Mouse (Mus musculus) lung, embryonic 15.5 days (tissue): ENCODE measurements around the gene Fam25c. TPM values are rescaled to one million over a fixed set of nuclear protein-coding genes. Genes with fewer than 3 reads are reported as not detected.
"Not testable (repeated sequence)": the region's sequence is repeated elsewhere in the genome, so short reads cannot be mapped to it uniquely, and the experiment has no call there.

Experiments
- ATAC-seq: fragments of 200-750 bp; cut with Nextera tagmentation; 2 replicates; pipeline ENCODE4 v1.8.0; 2017; ENCODE audit warnings: moderate number of reproducible peaks, borderline replicate concordance; ENCODE audit not compliant: low FRiP score, low TSS enrichment; ENCODE audit errors: extremely low read depth
- H3K27ac ChIP-seq: fragments of 300-500 bp; sonication (generic); 2 replicates; pipeline ENCODE4 v1.5.1; 2015; ENCODE audit warnings: moderate library complexity, mild to moderate bottlenecking, inconsistent platforms
- H3K27me3 ChIP-seq: fragments of 300-500 bp; sonication (generic); 2 replicates; pipeline ENCODE4 v1.6.1; 2015; ENCODE audit warnings: inconsistent platforms
- H3K36me3 ChIP-seq: fragments of 300-500 bp; sonication (generic); 2 replicates; pipeline ENCODE4 v1.6.1; 2015; ENCODE audit warnings: inconsistent platforms
- H3K4me1 ChIP-seq: fragments of 300-500 bp; sonication (generic); 2 replicates; pipeline ENCODE4 v1.6.1; 2015; ENCODE audit warnings: inconsistent platforms
- H3K4me2 ChIP-seq: fragments of 300-500 bp; sonication (generic); 2 replicates; pipeline ENCODE4 v1.6.1; 2015; ENCODE audit warnings: inconsistent platforms, mild to moderate bottlenecking, moderate library complexity
- H3K4me3 ChIP-seq: fragments of 300-500 bp; sonication (generic); 2 replicates; pipeline ENCODE4 v1.5.1; 2015; ENCODE audit warnings: mild to moderate bottlenecking, inconsistent platforms
- H3K9ac ChIP-seq: fragments of 300-500 bp; sonication (generic); 2 replicates; pipeline ENCODE4 v1.6.1; 2015; ENCODE audit warnings: inconsistent platforms
- H3K9me3 ChIP-seq: fragments of 300-500 bp; sonication (generic); 2 replicates; pipeline ENCODE4 v1.6.1; 2016; ENCODE audit warnings: inconsistent platforms
- WGBS: fragments of 180-500 bp; shearing (Covaris S2); methylation state at CpG from one replicate; pipeline ENCODE4 v1.1.7; 2015; 5-methylcytosine and 5-hydroxymethylcytosine counted together
- polyA plus RNA-seq: library from polyadenylated mRNA; unstranded; fragments of >200 nt; fragmentation: Nextera tagmentation; extraction: Ambion mirVana; gene quantifications from 2 replicates; pipeline ENCODE4 v1.2.1, GENCODE M21; 2015

Fam25c gene
- polyA plus RNA-seq, 1 experiment from 2014 or later: not detected

DNA sequence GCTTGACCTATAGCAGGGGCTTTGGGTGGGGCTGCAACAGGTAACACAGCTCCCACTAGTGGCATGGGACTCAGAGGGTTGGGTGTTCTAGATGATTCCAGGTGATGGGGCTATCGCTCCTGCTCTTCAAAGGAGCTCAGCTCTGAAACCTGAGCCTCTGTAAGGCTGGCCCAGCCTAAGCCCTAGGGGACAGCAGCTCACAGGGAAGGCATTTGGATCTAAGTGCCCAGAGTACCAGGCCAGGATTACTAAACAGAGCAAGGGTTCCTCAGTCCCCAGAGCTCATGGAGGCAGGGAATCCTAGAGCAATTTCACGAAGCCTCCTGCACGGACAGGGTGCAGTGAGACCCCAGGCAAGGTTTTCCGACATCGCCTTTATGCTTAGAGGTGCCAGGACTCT is 20.7 kb upstream of the Fam25c start:
- H3K36me3 ChIP-seq: no peaks in the 10 kb centered on the region
- peaks cover 23% of the 10 kb centered on the region for H3K4me1 ChIP-seq
- no peaks in the 10 kb centered on the region for H3K27me3 ChIP-seq
- no peak for ATAC-seq
- peak overlapping the region; percentile 33 for H3K4me3 ChIP-seq
- WGBS: 90% methylated on average over 5 of the region's 5 CpGs
- peak overlapping the region; percentile 45 for H3K4me2 ChIP-seq
- no peak overlapping the region for H3K27ac ChIP-seq
- H3K9ac ChIP-seq: no peak overlapping the region
- H3K9me3 ChIP-seq: no peaks in the 10 kb centered on the region

DNA sequence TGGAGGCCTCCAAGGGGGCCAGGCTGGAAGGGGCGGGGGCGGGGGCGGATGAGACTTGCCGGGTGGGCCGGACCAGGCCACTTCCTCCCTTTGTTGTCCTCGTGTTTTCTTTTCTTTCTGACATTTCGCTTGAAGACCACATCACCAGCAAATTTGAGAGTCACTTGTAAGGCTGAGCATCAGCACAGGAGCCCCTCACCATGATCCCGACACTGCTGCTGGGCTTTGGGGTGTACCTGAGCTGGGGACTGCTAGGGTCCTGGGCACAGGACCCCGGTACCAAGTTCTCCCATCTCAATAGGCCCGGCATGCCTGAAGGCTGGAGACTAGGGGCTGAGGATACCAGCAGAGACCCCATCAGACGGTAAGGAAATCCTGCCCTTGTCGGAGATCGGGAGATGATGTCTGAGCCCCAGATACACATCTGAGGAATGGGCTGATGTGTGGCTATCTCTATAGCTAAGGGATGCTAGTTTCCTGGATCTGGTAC is 20.2 kb upstream of the Fam25c start, which contains the start of gene Mmrn2:
Gene Mmrn2 (plus strand): TSS at position 51 of the 490 bp plus-strand sequence.
- peak within 1 kb of the TSS; percentile 45 for H3K4me2 ChIP-seq
- no peaks in the 10 kb centered on the region for H3K27me3 ChIP-seq
- no peak for ATAC-seq
- no peak within 1 kb of the TSS for H3K9ac ChIP-seq
- H3K4me1 ChIP-seq: peaks cover 23% of the 10 kb centered on the region
- peak within 1 kb of the TSS; percentile 10; the same call in 1 of the 2 replicates for H3K27ac ChIP-seq
- peak within 1 kb of the TSS; percentile 33 for H3K4me3 ChIP-seq
- 73% methylated on average over 13 of the region's 13 CpGs for WGBS
- no peaks in the 10 kb centered on the region for H3K36me3 ChIP-seq
- no peaks in the 10 kb centered on the region for H3K9me3 ChIP-seq

DNA sequence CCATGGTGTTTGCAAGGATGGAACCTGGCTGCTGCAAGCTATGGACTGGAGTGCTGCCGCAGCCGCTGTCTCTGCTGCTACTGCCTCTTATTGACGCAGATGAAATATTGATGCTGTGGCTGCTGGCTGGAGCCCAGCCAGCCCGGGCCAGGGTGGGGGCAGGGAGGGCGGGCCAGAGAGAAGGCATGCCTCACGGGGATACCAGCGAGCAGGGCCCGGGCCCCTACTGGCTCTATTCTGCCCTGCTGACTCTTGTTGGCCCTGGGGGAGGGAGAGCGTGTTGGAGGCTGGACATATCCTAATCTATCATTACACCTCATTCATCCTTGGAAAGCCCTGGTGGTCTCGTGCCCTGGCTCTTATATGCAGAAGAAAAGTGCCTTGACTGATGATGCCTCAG is 19.3 kb upstream of the Fam25c start, which contains the start of gene Sncg:
Gene Sncg (minus strand): TSS at position 213 of the 400 bp plus-strand sequence.
- peak; percentile 20; the same call in 1 of the 2 replicates for ATAC-seq
- Histone ChIP-seq H3K27ac (peak within 1 kb of the TSS; percentile 10; the same call in 1 of the 2 replicates), H3K4me1 (peaks cover 23% of the 10 kb centered on the region), H3K9ac (no peak within 1 kb of the TSS), H3K27me3 (no peaks in the 10 kb centered on the region), H3K4me2 (peak within 1 kb of the TSS; percentile 45), H3K9me3 (no peaks in the 10 kb centered on the region), H3K4me3 (peak within 1 kb of the TSS; percentile 33), H3K36me3 (no peaks in the 10 kb centered on the region)
- 22% methylated on average over 10 of the region's 10 CpGs for WGBS

DNA sequence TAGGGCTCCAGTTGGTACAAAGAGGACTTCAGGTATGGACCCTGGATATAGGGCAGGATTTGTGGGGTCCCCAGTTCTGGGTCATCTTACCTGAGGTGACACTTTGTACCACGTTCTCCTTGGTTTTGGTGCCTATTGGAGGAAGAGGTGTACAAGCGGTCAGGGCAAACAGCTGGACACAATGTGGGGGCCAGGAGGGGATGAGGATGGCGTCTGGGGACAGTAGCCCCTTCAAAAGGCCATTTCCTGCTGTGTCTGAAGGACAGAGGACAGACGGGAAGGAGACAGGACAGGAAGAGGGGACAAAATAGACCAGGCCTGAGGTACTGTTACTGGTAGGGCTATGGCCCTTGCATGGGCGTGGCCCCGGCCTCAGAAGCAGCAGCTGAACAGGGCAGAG is 18.3 kb upstream of the Fam25c start:
- no peak overlapping the region for H3K4me2 ChIP-seq
- no peak for ATAC-seq
- H3K9ac ChIP-seq: no peak overlapping the region
- H3K9me3 ChIP-seq: no peaks in the 10 kb centered on the region
- no peaks in the 10 kb centered on the region for H3K27me3 ChIP-seq
- H3K4me3 ChIP-seq: no peak overlapping the region
- WGBS: 67% methylated on average over 6 of the region's 6 CpGs
- no peak overlapping the region for H3K27ac ChIP-seq
- H3K36me3 ChIP-seq: no peaks in the 10 kb centered on the region
- H3K4me1 ChIP-seq: peaks cover 17% of the 10 kb centered on the region

DNA sequence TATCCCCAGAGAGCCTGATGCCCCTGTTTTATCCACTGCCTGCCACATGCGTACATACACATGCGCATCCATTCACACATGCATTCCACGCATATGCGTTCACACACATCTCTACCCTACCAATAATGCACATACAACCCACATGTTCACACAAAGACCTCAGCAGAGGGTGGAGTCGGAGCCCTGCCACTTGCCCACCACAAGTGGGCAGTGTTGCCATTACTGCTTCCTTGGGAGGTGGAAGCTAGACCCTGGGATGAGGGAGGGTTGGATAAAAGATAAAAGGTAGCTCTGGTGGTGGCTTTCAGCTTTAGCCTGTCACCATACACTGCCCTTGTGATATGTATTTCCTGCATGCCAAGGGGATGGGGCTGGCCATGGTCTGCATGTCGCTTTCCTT is 17.4 kb upstream of the Fam25c start:
- Histone ChIP-seq H3K27ac (no peak overlapping the region), H3K4me1 (peaks cover 14% of the 10 kb centered on the region), H3K4me2 (no peak overlapping the region), H3K27me3 (no peaks in the 10 kb centered on the region), H3K4me3 (no peak overlapping the region), H3K9me3 (no peaks in the 10 kb centered on the region), H3K9ac (no peak overlapping the region), H3K36me3 (no peaks in the 10 kb centered on the region)
- no peak for ATAC-seq
- WGBS: 85% methylated on average over 6 of the region's 6 CpGs

DNA sequence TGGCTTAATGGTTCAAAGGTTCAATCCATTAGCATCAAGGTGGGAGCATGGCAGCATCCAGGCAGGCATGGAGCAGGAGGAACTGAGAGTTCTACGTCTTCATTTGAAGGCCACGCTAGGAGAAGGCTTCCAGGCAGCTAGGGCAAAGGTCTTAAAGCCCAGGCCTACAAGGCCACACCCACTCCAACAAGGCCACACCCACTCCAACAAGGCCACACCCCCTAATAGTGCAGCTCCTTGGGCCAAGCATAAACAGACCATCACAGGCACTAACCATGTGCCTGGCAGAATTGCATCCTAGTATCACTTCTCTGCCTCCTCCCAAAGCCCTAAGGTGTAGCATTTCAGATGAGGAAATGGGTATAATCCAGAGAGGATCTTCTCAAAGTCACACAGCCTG is 16.5 kb upstream of the Fam25c start:
- Histone ChIP-seq H3K9me3 (no peaks in the 10 kb centered on the region), H3K36me3 (no peaks in the 10 kb centered on the region), H3K27ac (no peak overlapping the region), H3K4me1 (peaks cover 14% of the 10 kb centered on the region), H3K4me2 (no peak overlapping the region), H3K9ac (no peak overlapping the region), H3K4me3 (no peak overlapping the region), H3K27me3 (no peaks in the 10 kb centered on the region)
- no peak for ATAC-seq
- 75% methylated on average over 2 of the region's 2 CpGs for WGBS

DNA sequence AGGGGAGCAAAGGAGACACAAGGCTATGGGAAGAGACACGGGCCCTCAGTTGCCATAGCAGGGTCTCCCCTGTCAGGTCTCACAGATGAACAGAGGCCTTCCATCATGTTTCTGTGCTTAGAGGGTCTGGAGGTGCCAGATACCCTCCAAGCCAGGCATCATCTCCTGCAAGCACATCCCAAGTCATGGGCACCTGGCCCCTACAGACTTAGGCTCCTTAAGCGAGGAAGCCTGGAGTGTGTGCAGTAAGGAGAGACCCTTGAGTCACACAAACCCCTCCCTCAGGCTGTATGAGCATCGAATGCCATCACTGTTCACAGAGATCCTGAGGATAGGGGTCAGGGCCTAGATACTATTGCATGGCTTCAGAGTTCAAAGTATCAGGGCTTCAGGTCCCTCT is 15.7 kb upstream of the Fam25c start:
- H3K4me2 ChIP-seq: no peak overlapping the region
- ATAC-seq: no peak
- 83% methylated on average over 3 of the region's 3 CpGs for WGBS

DNA sequence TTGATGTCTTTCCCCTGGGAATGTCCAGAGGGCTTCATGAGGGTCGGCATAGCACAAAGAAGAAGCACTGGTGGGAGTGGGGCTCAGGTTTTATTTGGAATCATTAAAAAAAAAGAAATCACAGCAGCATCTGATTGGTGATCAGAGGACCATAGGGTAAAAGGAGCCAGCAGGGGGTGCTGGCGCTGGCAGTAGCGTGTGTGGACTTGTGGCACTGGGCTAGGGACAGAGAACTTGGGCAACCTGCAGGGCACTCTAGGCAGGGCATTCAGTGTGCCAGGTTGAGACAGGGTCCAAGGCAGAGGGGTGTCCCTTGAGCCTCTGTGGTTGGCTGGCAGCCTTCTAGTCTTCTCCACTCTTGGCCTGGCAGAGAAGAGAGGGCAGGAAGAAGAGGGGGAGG is 15.0 kb upstream of the Fam25c start:
- H3K27ac ChIP-seq: no peak overlapping the region
- peaks cover 14% of the 10 kb centered on the region for H3K4me1 ChIP-seq
- no peaks in the 10 kb centered on the region for H3K9me3 ChIP-seq
- H3K9ac ChIP-seq: no peak overlapping the region
- H3K27me3 ChIP-seq: no peaks in the 10 kb centered on the region
- no peak for ATAC-seq
- no peak overlapping the region for H3K4me3 ChIP-seq
- no peak overlapping the region for H3K4me2 ChIP-seq
- 67% methylated on average over 3 of the region's 3 CpGs for WGBS
- no peaks in the 10 kb centered on the region for H3K36me3 ChIP-seq

More for the DNA sequence above, 15.7 kb upstream of the Fam25c start:
- H3K27ac ChIP-seq: no peak overlapping the region
- peaks cover 14% of the 10 kb centered on the region for H3K4me1 ChIP-seq
- H3K27me3 ChIP-seq: no peaks in the 10 kb centered on the region
- no peaks in the 10 kb centered on the region for H3K36me3 ChIP-seq
- H3K4me3 ChIP-seq: no peak overlapping the region
- H3K9me3 ChIP-seq: no peaks in the 10 kb centered on the region
- H3K9ac ChIP-seq: no peak overlapping the region

DNA sequence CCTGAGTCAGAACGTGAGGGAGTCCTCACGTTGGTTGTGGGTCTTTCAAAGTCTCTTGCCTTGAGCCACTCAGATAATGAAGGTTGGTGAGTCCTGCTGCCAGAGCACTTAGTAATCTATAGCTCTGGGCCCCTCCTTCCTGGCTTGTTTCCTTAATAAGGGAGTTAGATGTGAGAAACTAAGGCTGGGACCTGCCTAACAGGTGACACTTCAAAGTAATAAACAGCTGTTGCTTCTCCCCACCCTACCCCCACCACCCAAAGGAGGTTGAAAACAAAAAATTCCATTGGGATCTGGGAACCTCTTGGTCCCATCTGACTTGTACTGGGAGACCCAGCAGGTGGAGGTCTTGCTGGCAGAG is 9.9 kb upstream of the Fam25c start:
- Histone ChIP-seq H3K9ac (no peak overlapping the region), H3K4me2 (no peak overlapping the region), H3K36me3 (no peaks in the 10 kb centered on the region), H3K27me3 (peaks cover 3% of the 10 kb centered on the region; the same call in 1 of the 2 replicates), H3K4me1 (peaks cover 15% of the 10 kb centered on the region), H3K9me3 (no peaks in the 10 kb centered on the region), H3K27ac (no peak overlapping the region), H3K4me3 (no peak overlapping the region)
- ATAC-seq: no peak
- 90% methylated on average over 2 of the region's 2 CpGs for WGBS

DNA sequence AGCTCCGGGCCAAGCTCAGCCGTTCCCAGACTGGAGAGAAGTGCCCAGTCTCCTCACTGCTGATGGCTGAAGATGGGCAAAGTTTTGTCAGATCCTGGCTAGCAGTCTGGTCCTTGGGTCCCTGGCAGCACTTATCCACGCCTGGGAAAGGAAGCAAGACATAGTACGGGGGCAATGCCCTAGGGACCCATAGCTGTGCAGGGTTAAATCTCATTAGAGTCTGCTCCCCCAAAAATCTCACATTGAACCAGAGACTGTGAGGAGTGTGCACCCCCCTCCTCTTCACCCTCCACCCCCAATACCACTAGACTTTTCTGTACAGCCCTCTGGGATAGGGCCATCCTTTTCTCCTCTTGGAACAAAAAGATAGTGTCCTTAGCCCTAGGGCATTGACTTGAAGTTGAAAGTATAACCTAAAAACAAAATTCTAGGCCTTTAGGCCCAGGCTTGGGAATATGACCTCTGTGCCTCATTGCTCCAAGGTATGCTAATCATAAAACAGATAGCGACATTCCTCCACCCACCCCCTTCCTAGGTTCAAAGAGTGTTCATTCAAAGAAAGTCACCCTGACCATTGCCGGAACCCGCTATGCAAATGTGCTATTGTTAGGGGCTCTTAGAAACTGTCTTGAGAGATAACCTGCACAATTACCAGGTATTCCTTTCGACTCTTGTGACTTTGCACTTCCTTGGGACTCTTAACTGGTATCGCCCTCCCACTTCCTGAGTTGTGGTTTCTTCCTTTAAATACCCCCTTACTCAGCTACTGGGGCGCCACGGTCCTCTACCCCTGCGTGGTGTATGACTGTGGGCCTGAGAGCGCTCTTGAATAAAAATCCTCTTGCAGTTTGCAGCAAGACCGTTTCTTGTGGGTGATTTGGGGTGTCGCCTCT is 9.3 kb upstream of the Fam25c start:
- H3K4me3 ChIP-seq, H3K9ac ChIP-seq, H3K27ac ChIP-seq, H3K36me3 ChIP-seq, H3K9me3 ChIP-seq, H3K27me3 ChIP-seq, ATAC-seq: not testable (repeated sequence)
- Histone ChIP-seq H3K4me2 (peak overlapping the region; percentile 88), H3K4me1 (peaks cover 15% of the 10 kb centered on the region)
- WGBS: 84% methylated on average over 15 of the region's 15 CpGs

DNA sequence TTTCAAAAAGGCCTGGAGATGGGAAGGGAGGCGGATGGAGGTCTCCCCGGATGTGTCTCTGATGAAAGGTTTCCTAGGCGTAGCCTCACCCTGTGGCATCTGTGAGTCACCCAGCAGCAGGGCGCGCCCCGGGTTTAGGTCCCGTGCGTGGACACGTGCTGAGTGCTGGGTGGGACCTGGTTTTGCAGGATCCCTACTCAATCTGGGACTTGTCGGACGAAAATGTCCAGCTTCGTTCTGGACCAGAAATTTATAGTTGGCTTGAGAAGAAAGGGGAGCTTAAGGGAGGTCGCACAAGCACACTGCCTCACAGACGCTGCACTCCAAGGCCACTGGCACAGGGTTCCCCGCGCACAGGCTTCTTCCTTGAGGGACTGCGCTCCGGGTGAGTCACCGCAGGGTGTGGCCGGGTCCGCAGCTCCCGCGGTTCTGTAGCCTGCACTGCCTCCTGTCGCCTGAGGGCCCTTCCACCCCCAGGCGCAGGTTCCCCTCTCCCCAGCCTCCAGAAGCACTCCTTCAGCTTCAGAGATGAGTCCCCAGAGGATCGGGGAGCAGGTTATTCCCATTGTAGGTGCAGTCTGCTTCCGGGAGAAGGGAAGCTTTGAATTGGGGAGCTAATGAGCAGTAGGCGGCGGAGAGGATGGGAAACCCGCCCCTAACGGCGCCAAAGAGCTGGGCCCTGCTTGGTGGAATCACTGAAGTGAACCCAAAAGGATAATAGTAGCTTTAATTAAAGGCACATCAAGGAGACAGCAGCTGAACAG is 8.4 kb upstream of the Fam25c start:
- no peaks in the 10 kb centered on the region for H3K36me3 ChIP-seq
- no peaks in the 10 kb centered on the region for H3K9me3 ChIP-seq
- H3K4me2 ChIP-seq: peak overlapping the region; percentile 88
- no peak overlapping the region for H3K27ac ChIP-seq
- H3K9ac ChIP-seq: peak overlapping the region; percentile 0; the same call in 1 of the 2 replicates
- peak overlapping the region; percentile 41 for H3K4me3 ChIP-seq
- peaks cover 3% of the 10 kb centered on the region; the same call in 1 of the 2 replicates for H3K27me3 ChIP-seq
- H3K4me1 ChIP-seq: peaks cover 15% of the 10 kb centered on the region
- 4% methylated on average over 32 of the region's 32 CpGs for WGBS
- peak; percentile 82; the same call in 1 of the 2 replicates for ATAC-seq
